Mouse (Mus musculus) layer of hippocampus, postnatal 36 days (tissue): ENCODE results near the gene Gm28230. TPM values are rescaled to one million over a fixed set of nuclear protein-coding genes. Genes with fewer than 3 reads are reported as not detected.

ENCODE experiments used
- DNase-seq, 2 experiments: peaks; one replicate each; pipeline ENCODE4 v3.0.0; 2022
- total RNA-seq, 2 experiments: library from RNA; stranded (reverse); gene quantifications; 2 replicates each; pipeline ENCODE4 v1.2.3; 2021

Gm28230 gene
- total RNA-seq: not detected

GRCm38 (mm10) chr2:74726551-74726950 is at the start of gene Gm28230:
Gene Gm28230 (plus strand): TSS chr2:74726728.
- no peak for DNase-seq

DNA sequence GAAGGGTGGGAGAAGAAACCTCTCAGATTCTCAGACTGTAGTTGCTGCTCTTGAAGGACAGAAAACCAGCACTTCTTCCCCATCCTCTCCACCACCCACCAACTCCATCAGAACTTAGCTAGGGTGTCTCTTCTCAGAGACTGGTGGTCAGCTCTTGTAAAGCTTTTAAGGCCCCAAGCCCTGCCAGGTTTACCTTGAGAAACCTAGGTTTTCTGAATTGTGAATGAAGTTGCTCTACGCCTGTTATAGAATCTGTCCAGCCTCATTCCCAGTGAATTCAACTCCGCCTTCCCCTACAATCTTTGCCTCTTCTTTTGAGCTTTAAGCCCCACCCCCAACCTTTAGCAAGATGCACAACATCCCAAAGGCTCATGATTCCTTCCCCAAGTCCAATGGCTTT is 49.4 kb upstream of the Gm28230 start:
- no peak for DNase-seq

DNA sequence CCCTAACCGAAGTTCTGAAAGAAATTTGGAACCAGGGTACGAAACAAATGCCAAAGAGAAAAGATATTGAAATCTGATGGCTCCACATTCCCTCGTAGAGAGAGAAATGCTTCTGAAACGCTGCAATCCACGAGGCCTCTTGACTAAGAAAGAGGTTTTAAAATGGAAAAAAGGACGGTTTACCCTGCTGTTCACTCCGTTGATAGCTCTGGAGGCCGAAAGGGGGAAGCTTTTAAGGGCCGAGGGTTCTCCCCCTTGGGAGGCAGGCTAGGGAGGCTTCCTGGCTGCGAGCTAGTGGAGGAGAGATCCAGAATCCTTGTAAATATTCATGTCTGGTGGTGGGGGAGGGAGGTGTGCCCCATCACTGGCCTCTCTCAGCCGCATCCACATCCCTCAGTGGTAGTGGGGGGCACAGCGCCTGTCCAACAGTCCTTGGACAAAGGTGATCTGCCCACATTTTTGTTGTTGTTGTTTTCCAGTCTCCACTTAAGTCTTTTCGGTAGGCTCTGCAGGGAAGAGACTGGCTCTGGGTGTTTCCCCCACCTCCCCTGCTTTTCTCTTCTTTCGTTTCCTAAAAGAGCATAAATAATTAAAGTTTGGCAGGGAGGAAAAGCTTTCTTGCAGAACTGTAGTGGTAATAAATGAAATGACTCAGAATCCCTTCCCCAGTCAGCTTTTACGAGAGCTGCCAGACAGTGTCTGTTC is 47.5 kb upstream of the Gm28230 start, which contains the start of gene Hoxd11:
Gene Hoxd11 (plus strand): TSS at position 667 of the 705 bp plus-strand sequence.
- DNase-seq: no peak

- DNase-seq: no peak
Measured at GRCm38 (mm10) chr2:74679596-74679971, 46.9 kb upstream of the Gm28230 start.

DNA sequence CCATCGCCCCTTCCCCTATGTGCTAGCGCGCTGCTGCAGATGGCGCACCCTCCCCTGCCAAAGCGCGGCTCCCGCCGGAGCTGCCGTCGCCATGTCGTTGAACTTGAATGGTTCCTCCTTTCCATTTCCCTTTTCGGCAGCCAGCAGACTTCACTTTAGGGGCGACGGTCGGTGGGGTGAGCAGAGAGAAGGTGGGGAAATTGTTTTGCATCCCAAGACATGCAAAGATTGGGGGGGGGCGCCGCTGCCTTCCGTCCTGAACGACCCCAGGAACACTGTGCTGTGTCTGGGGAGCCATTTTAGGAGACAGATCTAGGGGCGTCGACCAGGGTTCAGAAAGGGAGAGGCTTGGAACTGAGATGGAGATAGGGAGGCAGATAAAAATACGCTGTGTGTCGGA is 46.5 kb upstream of the Gm28230 start:
- DNase-seq: no peak

GRCm38 (mm10) chr2:74680561-74681398 is 45.7 kb upstream of the Gm28230 start:
- no peak for DNase-seq

- DNase-seq: no peak
Measured at GRCm38 (mm10) chr2:74681594-74682531, 44.7 kb upstream of the Gm28230 start.

DNA sequence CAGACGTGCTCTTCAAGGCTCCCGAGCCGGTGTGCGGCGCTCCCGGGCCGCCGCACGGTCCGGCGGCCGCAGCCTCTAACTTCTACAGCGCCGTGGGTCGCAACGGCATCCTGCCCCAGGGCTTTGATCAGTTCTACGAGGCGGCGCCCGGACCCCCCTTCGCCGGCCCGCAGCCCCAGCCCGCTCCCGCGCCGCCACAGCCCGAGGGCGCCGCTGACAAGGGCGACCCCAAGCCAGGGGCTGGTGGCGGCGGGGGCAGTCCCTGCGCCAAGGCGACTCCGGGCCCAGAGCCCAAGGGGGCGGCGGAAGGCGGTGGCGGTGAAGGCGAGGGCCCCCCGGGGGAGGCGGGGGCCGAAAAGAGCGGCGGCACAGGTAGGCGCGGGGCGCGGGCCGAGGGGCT is 43.7 kb upstream of the Gm28230 start:
- DNase-seq: no peak

DNA sequence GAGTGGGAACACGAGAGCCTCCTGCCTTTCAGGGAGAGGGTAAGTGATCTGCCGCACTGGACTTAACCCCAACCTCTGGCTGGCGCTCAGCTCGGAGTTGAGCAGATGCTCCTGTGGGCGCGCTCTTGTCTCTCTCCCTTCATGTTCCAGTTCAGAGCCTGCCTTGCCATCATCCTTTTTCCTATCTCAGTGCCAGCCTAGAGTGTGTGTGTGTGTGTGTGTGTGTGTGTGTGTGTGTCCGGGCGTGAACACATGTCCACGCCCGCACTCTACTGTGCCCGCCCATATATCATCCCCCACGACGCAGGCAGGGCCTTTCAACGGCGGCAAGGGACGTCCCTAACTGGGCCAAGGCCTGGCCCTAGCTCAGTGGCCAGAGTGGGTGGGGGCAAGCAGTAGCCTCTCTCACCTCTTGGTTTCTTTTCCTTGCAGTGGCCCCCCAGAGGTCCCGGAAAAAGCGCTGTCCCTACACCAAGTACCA is 43.0 kb upstream of the Gm28230 start:
- DNase-seq: no peak

DNA sequence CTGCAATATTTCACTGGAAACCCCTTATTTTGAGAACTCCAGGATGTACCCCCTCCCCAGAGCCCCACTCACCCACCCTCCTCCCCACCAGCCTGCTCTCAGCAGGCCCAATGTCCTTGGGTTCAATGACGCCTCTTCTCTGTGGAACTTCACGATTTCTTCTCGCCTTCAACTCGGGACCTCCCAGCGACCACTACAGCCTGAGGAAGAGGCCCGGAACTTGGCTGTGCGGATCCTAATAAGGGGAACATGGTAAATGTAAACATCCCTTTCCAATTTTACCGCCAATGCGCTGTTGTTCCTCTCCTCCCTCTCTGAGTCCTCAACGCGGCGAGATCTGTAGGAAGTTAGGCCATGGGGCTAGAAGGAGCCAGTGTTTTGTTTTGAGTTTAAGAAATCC is 42.4 kb upstream of the Gm28230 start:
- DNase-seq: no peak

DNA sequence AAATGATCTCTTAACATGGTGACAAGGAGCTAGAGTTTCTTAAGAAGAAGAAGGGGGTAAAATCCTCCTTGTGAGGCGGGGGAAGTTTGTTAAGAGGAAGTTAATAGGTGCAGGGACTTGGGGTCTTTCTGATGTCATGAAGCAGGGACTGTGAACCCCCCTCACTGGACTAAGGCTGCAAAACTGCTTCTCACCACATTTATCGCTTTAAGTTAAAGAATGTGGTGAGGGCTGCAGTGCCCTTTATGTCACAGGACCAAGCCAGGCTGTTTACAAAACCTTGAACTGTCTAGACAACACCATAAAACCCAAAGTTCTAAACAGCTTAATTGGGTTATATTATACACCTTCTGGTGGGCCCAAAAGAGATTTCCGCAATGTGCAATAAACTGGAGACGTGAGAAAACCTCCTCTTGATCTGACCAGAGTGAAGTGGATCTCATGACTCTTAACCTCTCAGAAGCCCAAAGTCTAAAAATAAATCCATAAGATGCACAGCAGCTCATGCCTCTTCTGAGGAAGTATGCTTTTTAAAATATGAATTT is 41.4 kb upstream of the Gm28230 start:
- no peak for DNase-seq

DNA sequence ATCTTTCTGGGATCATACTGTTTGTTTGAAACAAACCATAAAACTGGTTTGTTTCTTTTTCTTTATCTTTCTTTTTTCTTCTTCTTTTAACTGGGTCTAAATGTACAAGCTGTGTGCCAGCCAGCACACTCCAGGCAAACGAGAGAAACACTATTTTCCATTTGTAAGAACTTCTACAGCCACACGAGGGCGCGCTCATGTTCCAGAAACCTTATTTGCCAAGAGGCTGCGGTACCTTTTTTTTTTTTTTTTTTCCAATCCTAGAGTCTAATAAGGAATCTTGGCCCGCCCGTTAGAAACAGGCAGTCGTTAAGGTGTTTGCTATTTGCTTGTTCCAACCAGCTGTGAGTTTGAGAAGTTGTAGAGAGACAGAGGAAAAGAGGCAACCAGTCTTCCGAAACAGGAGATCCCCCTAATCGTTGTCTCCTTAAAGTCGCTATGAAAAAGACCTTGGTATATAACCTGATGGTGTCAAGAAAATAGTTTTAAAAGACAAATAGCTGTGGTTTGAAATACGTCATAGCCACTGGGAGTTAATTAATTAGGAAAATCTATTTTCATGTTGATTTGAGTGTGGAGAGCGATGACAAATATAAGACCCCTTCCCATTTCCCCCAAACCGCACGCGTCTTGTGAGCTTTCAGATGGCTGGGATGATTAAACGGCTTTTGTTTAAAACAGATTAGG is 40.1 kb upstream of the Gm28230 start:
- no peak for DNase-seq

GRCm38 (mm10) chr2:74686988-74687697 is 39.4 kb upstream of the Gm28230 start:
- no peak for DNase-seq

GRCm38 (mm10) chr2:74687698-74688555 is 38.6 kb upstream of the Gm28230 start:
- no peak for DNase-seq

GRCm38 (mm10) chr2:74688795-74689573 is 37.5 kb upstream of the Gm28230 start:
- DNase-seq: no peak

DNA sequence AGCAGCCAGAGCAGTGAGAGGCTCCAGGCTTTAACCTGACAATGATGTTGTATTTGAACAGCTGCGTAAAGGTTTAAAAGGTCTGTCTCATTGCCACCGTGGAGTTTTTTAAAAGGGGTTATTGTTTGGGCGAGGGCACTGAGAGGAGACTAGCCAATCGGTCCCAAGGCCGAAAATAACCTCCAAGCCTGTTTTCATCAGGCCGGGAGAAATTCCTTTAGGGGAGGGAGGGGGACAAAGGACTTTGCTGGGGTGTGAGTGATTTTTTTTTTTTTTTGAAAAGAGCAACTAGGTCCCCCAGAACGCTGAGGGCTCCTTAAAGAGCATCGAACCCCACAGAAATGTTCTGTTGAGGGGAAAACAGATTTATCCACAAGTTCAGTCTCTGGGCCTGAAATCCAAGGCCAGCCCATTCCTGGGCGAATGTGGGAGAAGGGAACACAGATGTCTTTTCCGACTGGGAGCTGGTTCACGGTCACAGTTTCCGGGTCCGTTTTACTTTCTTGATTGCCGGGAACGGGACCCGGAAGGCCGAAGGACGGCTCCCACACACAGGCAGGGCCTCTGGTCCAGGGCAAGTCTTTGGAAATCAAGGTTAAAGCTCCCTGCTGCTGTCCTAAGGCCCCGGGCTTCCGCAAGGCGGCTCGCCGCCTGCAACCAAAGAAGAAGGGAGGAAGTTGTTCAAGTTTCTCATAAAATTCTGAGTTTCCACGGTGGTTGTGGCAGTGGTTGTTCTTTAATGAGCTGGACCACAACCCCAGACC is 36.8 kb upstream of the Gm28230 start:
- no peak for DNase-seq

DNA sequence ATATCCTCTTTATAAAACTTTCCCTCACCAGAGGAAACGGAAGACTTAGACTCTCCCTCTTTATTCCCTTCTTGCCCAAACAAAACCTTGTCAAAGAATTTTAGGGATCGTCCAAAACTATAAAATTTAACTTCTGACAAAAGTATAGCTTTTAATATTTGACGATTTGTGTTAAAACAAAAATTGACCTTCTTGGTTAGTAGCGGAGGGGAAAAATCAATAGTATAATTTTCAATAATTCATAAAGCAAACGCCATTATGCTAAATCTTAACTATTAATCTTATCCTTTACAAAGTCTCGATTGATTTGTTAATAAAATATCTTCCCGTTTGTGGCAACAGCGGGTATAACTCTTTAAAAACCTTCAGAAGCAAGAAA is 36.2 kb upstream of the Gm28230 start:
- DNase-seq: no peak
